Mouse (Mus musculus): Measurements from ENCODE around the gene Psmd3. TPM values are rescaled to one million over a fixed set of nuclear protein-coding genes. Genes with fewer than 3 reads are reported as not detected.
"Not testable (repeated sequence)": the region's sequence is repeated elsewhere in the genome, so short reads cannot be mapped to it uniquely, and the experiment has no call there.

Gene Psmd3
- total RNA-seq, 2 experiments from 2014 or later = 123 to 125 TPM

- Histone ChIP-seq H3K4me3 (no peak overlapping the region), H3K27ac (0 out of 2 replicates have a peak overlapping the region, but pooled peaks have one; percentile 19)
- no peak for TF ChIP-seq CTCF (conservative IDR thresholded peaks at IDR 0.05)
- no peak for DNase-seq (ENCODE audit: low spot score in 2 of 2)
Observed at GRCm38 (mm10) chr11:98711046-98711434, 28.7 kb downstream of the Psmd3 start.

- H3K27ac ChIP-seq; DNase-seq (ENCODE audit: low spot score in 2 of 2); H3K4me3 ChIP-seq: not testable (repeated sequence)
- peak; percentile 65 for TF ChIP-seq CTCF (conservative IDR thresholded peaks at IDR 0.05)
Observed at GRCm38 (mm10) chr11:98712009-98712408, 29.7 kb downstream of the Psmd3 start.

GRCm38 (mm10) chr11:98713703-98714102 lies 31.3 kb downstream of the Psmd3 start:
- no peak for DNase-seq (ENCODE audit: low spot score in 2 of 2)
- TF ChIP-seq CTCF (conservative IDR thresholded peaks at IDR 0.05) = no peak
- H3K27ac ChIP-seq = no peak overlapping the region
- no peak overlapping the region for H3K4me3 ChIP-seq

- H3K4me3 ChIP-seq = no peak overlapping the region
- DNase-seq (ENCODE audit: low spot score in 2 of 2) = no peak
- TF ChIP-seq CTCF (conservative IDR thresholded peaks at IDR 0.05) = no peak
- no peak overlapping the region for H3K27ac ChIP-seq
Observed at GRCm38 (mm10) chr11:98715946-98716345, 33.6 kb downstream of the Psmd3 start.

GRCm38 (mm10) chr11:98717904-98718303 lies 35.5 kb downstream of the Psmd3 start:
- Histone ChIP-seq H3K4me3 (peak overlapping the region; percentile 22; the same call in 1 of the 2 replicates), H3K27ac (peak overlapping the region; percentile 66)
- peak; percentile 99 for TF ChIP-seq CTCF (conservative IDR thresholded peaks at IDR 0.05)
- DNase-seq (ENCODE audit: low spot score in 2 of 2) = peak; percentile 83 to 90

- no peak for DNase-seq (ENCODE audit: low spot score in 2 of 2)
- Histone ChIP-seq H3K27ac (peak overlapping the region; percentile 74), H3K4me3 (no peak overlapping the region)
- no peak for TF ChIP-seq CTCF (conservative IDR thresholded peaks at IDR 0.05)
Observed at GRCm38 (mm10) chr11:98720756-98721155, 38.4 kb downstream of the Psmd3 start.

- H3K4me3 ChIP-seq = no peak overlapping the region
- DNase-seq (ENCODE audit: low spot score in 2 of 2) = no peak
- peak; percentile 80 for TF ChIP-seq CTCF (conservative IDR thresholded peaks at IDR 0.05)
- H3K27ac ChIP-seq = peak overlapping the region; percentile 74
Observed at GRCm38 (mm10) chr11:98721458-98722226, 39.3 kb downstream of the Psmd3 start.

GRCm38 (mm10) chr11:98723098-98723497 lies 40.7 kb downstream of the Psmd3 start:
- no peak for DNase-seq (ENCODE audit: low spot score in 2 of 2)
- no peak for TF ChIP-seq CTCF (conservative IDR thresholded peaks at IDR 0.05)
- H3K4me3 ChIP-seq = no peak overlapping the region
- H3K27ac ChIP-seq = peak overlapping the region; percentile 74; the same call in 1 of the 2 replicates

GRCm38 (mm10) chr11:98725926-98726506 lies 43.7 kb downstream of the Psmd3 start:
- H3K4me3 ChIP-seq = no peak overlapping the region
- no peak for TF ChIP-seq CTCF (conservative IDR thresholded peaks at IDR 0.05)

GRCm38 (mm10) chr11:98729119-98729588 lies 46.8 kb downstream of the Psmd3 start, which contains the start of gene Med24:
Gene Med24, minus strand, starts transcription at chr11:98729435.
- TF ChIP-seq CTCF (conservative IDR thresholded peaks at IDR 0.05) = no peak
- Histone ChIP-seq H3K27ac (peak within 1 kb of the TSS; percentile 90), H3K4me3 (peak within 1 kb of the TSS; percentile 83)
- DNase-seq (ENCODE audit: low spot score in 2 of 2) = peak; percentile 85 to 93

More at GRCm38 (mm10) chr11:98725926-98726506, 43.7 kb downstream of the Psmd3 start:
- no peak overlapping the region for H3K27ac ChIP-seq
- no peak for DNase-seq (ENCODE audit: low spot score in 2 of 2)

GRCm38 (mm10) chr11:98730727-98731126 lies 48.4 kb downstream of the Psmd3 start:
- peak overlapping the region; percentile 90 for H3K27ac ChIP-seq
- no peak overlapping the region for H3K4me3 ChIP-seq
- no peak for TF ChIP-seq CTCF (conservative IDR thresholded peaks at IDR 0.05)
- no peak for DNase-seq (ENCODE audit: low spot score in 2 of 2)

- no peak overlapping the region for H3K4me3 ChIP-seq
- DNase-seq (ENCODE audit: low spot score in 2 of 2) = peak; percentile 76 to 90
- H3K27ac ChIP-seq = peak overlapping the region; percentile 90
- no peak for TF ChIP-seq CTCF (conservative IDR thresholded peaks at IDR 0.05)
Observed at GRCm38 (mm10) chr11:98731134-98731533, 48.8 kb downstream of the Psmd3 start.

GRCm38 (mm10) chr11:98734020-98734419 lies 51.7 kb downstream of the Psmd3 start:
- Histone ChIP-seq H3K4me3 (no peak overlapping the region), H3K27ac (peak overlapping the region; percentile 100)
- DNase-seq (ENCODE audit: low spot score in 2 of 2) = no peak
- TF ChIP-seq CTCF (conservative IDR thresholded peaks at IDR 0.05) = peak; percentile 64
